Mouse (Mus musculus): ENCODE data around the gene Lrrc34. TPM values are rescaled to one million over a fixed set of nuclear protein-coding genes. Genes with fewer than 3 reads are reported as not detected.
A peak's percentile ranks its signal among the peaks of the same experiment; 100 is the strongest.

Gene Lrrc34
- polyA plus RNA-seq, 1 experiment from 2014 or later: 1.6 TPM

DNA sequence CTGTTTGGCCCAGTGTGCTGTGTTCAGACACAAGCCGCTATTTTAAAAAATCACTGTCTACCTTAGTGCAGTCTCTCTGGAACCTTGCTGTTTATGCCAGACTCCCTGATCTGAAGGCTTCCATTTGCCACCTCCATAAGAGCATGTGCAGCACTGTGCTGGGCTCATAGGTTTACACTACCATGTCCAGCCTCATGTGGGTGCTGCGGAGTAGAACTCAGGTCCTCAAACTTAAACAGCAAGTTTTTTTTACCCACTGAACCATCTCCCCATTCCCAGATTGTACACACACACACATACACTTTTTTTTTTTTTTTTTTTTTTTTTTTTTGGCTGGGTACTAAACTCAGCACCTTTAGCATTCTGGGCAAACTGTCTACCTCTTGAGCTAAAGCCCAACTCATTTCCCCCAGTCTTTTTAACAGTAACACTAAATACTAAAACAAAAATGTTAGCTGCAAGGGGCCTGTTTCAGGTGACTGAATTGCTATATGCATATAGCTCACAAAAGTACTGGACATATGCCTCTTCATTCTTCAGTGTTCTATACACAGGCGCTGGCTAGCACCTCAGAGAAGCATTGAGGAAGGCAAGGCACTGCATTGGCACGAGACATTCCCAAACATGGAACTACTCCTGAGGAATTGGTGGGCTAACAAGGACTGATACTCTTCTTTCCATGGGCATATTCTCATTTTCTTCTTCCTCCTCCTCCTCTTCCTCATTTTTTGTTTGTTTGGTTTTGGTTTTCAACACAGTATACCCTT is 53.8 kb downstream of the Lrrc34 start:
- Histone ChIP-seq H3K4me1 (ENCODE audit: control insufficient read depth, insufficient read depth, low read length) (0 out of 2 replicates have a peak, but pooled peaks cover 2% of the 10 kb centered on the region), H3K27ac (ENCODE audit: low read depth, low read length) (no peak overlapping the region), H3K9ac (ENCODE audit: low read length) (no peak overlapping the region), H3K27me3 (replicated peaks; ENCODE audit: control insufficient read depth, insufficient read depth, low read length) (no peaks in the 10 kb centered on the region), H3K9me3 (replicated peaks; ENCODE audit: control insufficient read depth, low read length) (no peaks in the 10 kb centered on the region), H3K36me3 (ENCODE audit: control insufficient read depth, insufficient read depth, low read length) (no peaks in the 10 kb centered on the region), H3K4me3 (ENCODE audit: low read depth, low read length) (no peak overlapping the region), H3K4me2 (ENCODE audit: low read length) (no peak overlapping the region)
- ATAC-seq: no peak; the same call in 1 of the 2 replicates
- 76% methylated on average over 4 of the region's 4 CpGs for WGBS
- DNase-seq (ENCODE audit: low spot score): peak; percentile 26

DNA sequence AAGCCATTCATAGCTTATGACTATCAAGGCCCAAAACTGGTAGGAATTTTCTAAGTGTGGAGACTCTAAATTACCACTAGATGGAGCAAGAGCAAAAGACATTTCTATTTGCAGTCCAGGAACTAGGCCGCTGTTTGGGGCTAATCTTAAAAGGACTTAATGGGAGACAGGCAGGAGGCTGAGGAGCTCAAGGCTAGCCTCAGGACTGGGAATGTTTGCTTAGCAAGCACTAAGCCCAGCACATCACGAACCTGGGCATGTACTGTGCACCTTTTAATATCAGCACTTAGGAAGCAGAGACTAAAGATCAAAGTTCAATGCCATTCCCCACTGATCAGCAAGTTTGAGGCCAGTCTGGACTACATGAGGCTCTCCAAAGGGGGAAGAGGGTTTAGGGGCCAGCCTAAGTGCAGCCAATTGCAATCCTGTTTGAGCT is 55.2 kb downstream of the Lrrc34 start:
- Histone ChIP-seq H3K4me2 (ENCODE audit: low read length) (no peak overlapping the region), H3K4me3 (ENCODE audit: low read depth, low read length) (no peak overlapping the region), H3K9ac (ENCODE audit: low read length) (no peak overlapping the region), H3K4me1 (ENCODE audit: control insufficient read depth, insufficient read depth, low read length) (0 out of 2 replicates have a peak, but pooled peaks cover 2% of the 10 kb centered on the region), H3K27me3 (replicated peaks; ENCODE audit: control insufficient read depth, insufficient read depth, low read length) (no peaks in the 10 kb centered on the region), H3K27ac (ENCODE audit: low read depth, low read length) (no peak overlapping the region), H3K9me3 (replicated peaks; ENCODE audit: control insufficient read depth, low read length) (no peaks in the 10 kb centered on the region), H3K36me3 (ENCODE audit: control insufficient read depth, insufficient read depth, low read length) (no peaks in the 10 kb centered on the region)
- ATAC-seq: peak; percentile 45
- peak; percentile 90 for DNase-seq (ENCODE audit: low spot score)
- 1% methylated on average over 2 of the region's 2 CpGs for WGBS

DNA sequence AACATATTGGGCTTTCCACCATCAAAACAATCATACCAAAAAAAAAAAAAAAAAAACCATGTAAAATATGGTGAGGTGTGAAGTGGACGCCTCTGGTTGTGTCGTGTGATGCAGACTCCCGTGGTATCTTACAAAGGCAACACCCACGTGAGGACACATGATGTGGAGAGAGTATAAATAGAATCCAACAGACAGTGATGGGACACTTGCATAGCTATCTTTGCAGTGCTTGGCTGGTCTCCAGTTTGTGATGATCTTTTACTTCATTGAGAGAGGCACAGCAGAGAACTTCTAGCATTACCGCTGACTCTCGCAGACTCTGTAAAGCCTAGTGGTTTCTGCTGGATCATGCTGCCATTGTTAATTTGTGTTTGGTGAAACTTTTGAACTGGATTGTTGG is 58.8 kb downstream of the Lrrc34 start:
- 86% methylated on average over 6 of the region's 6 CpGs for WGBS
- Histone ChIP-seq H3K9me3 (replicated peaks; ENCODE audit: control insufficient read depth, low read length) (no peaks in the 10 kb centered on the region), H3K4me2 (ENCODE audit: low read length) (no peak overlapping the region), H3K4me3 (ENCODE audit: low read depth, low read length) (no peak overlapping the region), H3K36me3 (ENCODE audit: control insufficient read depth, insufficient read depth, low read length) (no peaks in the 10 kb centered on the region), H3K27ac (ENCODE audit: low read depth, low read length) (no peak overlapping the region), H3K4me1 (ENCODE audit: control insufficient read depth, insufficient read depth, low read length) (no peaks in the 10 kb centered on the region), H3K27me3 (replicated peaks; ENCODE audit: control insufficient read depth, insufficient read depth, low read length) (no peaks in the 10 kb centered on the region), H3K9ac (ENCODE audit: low read length) (no peak overlapping the region)
- ATAC-seq (no peak), DNase-seq (ENCODE audit: low spot score) (no peak)

Other genes starting within 250 kb of the Lrrc34 start
- 3.2 and 4.0 TPM in 2 replicates for gene Mecom, start 99.9 kb downstream of the Lrrc34 start, polyA plus RNA-seq (2014; fragmentation: Nextera tagmentation; extraction: Ambion mirVana)
- 0.17 and 0.25 TPM in 2 replicates for gene Actrt3, start 47.9 kb downstream of the Lrrc34 start, polyA plus RNA-seq (2014; fragmentation: Nextera tagmentation; extraction: Ambion mirVana)
- 35.4 and 40.8 TPM in 2 replicates for gene Mynn, start 45.8 kb downstream of the Lrrc34 start, polyA plus RNA-seq (2014; fragmentation: Nextera tagmentation; extraction: Ambion mirVana)
- gene Lrriq4, start 3.4 kb downstream of the Lrrc34 start, polyA plus RNA-seq (2014; fragmentation: Nextera tagmentation; extraction: Ambion mirVana): not detected in 2 replicates
- gene Lrrc31, start 52.0 kb upstream of the Lrrc34 start, polyA plus RNA-seq (2014; fragmentation: Nextera tagmentation; extraction: Ambion mirVana): not detected in 2 replicates
- not detected in 2 replicates for gene Samd7, start 98.4 kb upstream of the Lrrc34 start, polyA plus RNA-seq (2014; fragmentation: Nextera tagmentation; extraction: Ambion mirVana)
- 76.8 and 84.0 TPM in 2 replicates for gene Sec62, start 145.0 kb upstream of the Lrrc34 start, polyA plus RNA-seq (2014; fragmentation: Nextera tagmentation; extraction: Ambion mirVana)
- gene Gpr160, start 208.1 kb upstream of the Lrrc34 start, polyA plus RNA-seq (2014; fragmentation: Nextera tagmentation; extraction: Ambion mirVana): 1.3 and 1.6 TPM in 2 replicates